Mouse (Mus musculus): ENCODE results near the gene Gabrr3. TPM values are rescaled to one million over a fixed set of nuclear protein-coding genes. Genes with fewer than 3 reads are reported as not detected.
"Not testable (repeated sequence)": the region's sequence is repeated elsewhere in the genome, so short reads cannot be mapped to it uniquely, and the experiment has no call there.

The Gabrr3 gene
- polyA plus RNA-seq, 1 experiment from 2014 or later = 0.22 TPM

- H3K36me3 ChIP-seq (replicated peaks; ENCODE audit: control insufficient read depth, insufficient read depth, low read depth, low read length) = no peaks in the 10 kb centered on the region
- H3K4me1 ChIP-seq (ENCODE audit: control insufficient read depth, insufficient read depth, low read length) = no peaks in the 10 kb centered on the region
- H3K9me3 ChIP-seq (replicated peaks; ENCODE audit: control insufficient read depth, low read length) = no peaks in the 10 kb centered on the region
- H3K4me2 ChIP-seq (ENCODE audit: low read depth, low read length) = no peak overlapping the region
- no peak overlapping the region for H3K27ac ChIP-seq (replicated peaks; ENCODE audit: low read depth, low read length)
- DNase-seq (ENCODE audit: low spot score) = no peak
- no peaks in the 10 kb centered on the region for H3K27me3 ChIP-seq (ENCODE audit: control insufficient read depth, insufficient read depth, low read length)
- ATAC-seq (replicated peaks; ENCODE audit: insufficient number of reproducible peaks, low FRiP score, low TSS enrichment, low read depth) = no peak
- H3K4me3 ChIP-seq (ENCODE audit: low read depth, low read length) = no peak overlapping the region
- 90% methylated on average over 1 of the region's 1 CpGs for WGBS
- H3K9ac ChIP-seq (replicated peaks; ENCODE audit: low read length) = no peak overlapping the region
These were observed 41.0 kb downstream of the Gabrr3 start for GRCm38 (mm10) chr16:59448181-59448580.

GRCm38 (mm10) chr16:59449092-59449491, 42.0 kb downstream of the Gabrr3 start:
- DNase-seq (ENCODE audit: low spot score) (no peak), ATAC-seq (replicated peaks; ENCODE audit: insufficient number of reproducible peaks, low FRiP score, low TSS enrichment, low read depth) (no peak)
- Histone ChIP-seq H3K4me2 (ENCODE audit: low read depth, low read length) (no peak overlapping the region), H3K9me3 (replicated peaks; ENCODE audit: control insufficient read depth, low read length) (no peaks in the 10 kb centered on the region), H3K36me3 (replicated peaks; ENCODE audit: control insufficient read depth, insufficient read depth, low read depth, low read length) (no peaks in the 10 kb centered on the region), H3K4me1 (ENCODE audit: control insufficient read depth, insufficient read depth, low read length) (no peaks in the 10 kb centered on the region), H3K4me3 (ENCODE audit: low read depth, low read length) (no peak overlapping the region), H3K27me3 (ENCODE audit: control insufficient read depth, insufficient read depth, low read length) (no peaks in the 10 kb centered on the region), H3K27ac (replicated peaks; ENCODE audit: low read depth, low read length) (no peak overlapping the region), H3K9ac (replicated peaks; ENCODE audit: low read length) (no peak overlapping the region)

GRCm38 (mm10) chr16:59451813-59452212, 44.7 kb downstream of the Gabrr3 start:
- H3K27ac ChIP-seq (replicated peaks; ENCODE audit: low read depth, low read length) = no peak overlapping the region
- ATAC-seq (replicated peaks; ENCODE audit: insufficient number of reproducible peaks, low FRiP score, low TSS enrichment, low read depth) (no peak), DNase-seq (ENCODE audit: low spot score) (no peak)
- H3K9ac ChIP-seq (replicated peaks; ENCODE audit: low read length) = no peak overlapping the region
- no peak overlapping the region for H3K4me2 ChIP-seq (ENCODE audit: low read depth, low read length)
- H3K4me1 ChIP-seq (ENCODE audit: control insufficient read depth, insufficient read depth, low read length) = no peaks in the 10 kb centered on the region
- H3K36me3 ChIP-seq (replicated peaks; ENCODE audit: control insufficient read depth, insufficient read depth, low read depth, low read length) = no peaks in the 10 kb centered on the region
- 91% methylated on average over 5 of the region's 5 CpGs for WGBS
- no peak overlapping the region for H3K4me3 ChIP-seq (ENCODE audit: low read depth, low read length)
- H3K9me3 ChIP-seq (replicated peaks; ENCODE audit: control insufficient read depth, low read length) = no peaks in the 10 kb centered on the region
- no peaks in the 10 kb centered on the region for H3K27me3 ChIP-seq (ENCODE audit: control insufficient read depth, insufficient read depth, low read length)

- WGBS = 86% methylated on average over 5 of the region's 5 CpGs
- not testable (repeated sequence) for H3K4me3 ChIP-seq (ENCODE audit: low read depth, low read length); H3K27me3 ChIP-seq (ENCODE audit: control insufficient read depth, insufficient read depth, low read length); DNase-seq (ENCODE audit: low spot score); H3K36me3 ChIP-seq (replicated peaks; ENCODE audit: control insufficient read depth, insufficient read depth, low read depth, low read length); H3K9me3 ChIP-seq (replicated peaks; ENCODE audit: control insufficient read depth, low read length); H3K27ac ChIP-seq (replicated peaks; ENCODE audit: low read depth, low read length); H3K9ac ChIP-seq (replicated peaks; ENCODE audit: low read length); H3K4me1 ChIP-seq (ENCODE audit: control insufficient read depth, insufficient read depth, low read length); H3K4me2 ChIP-seq (ENCODE audit: low read depth, low read length)
- 0 out of 2 replicates have a peak, but pooled peaks have one; percentile 29 for ATAC-seq (replicated peaks; ENCODE audit: insufficient number of reproducible peaks, low FRiP score, low TSS enrichment, low read depth)
These were observed 52.2 kb downstream of the Gabrr3 start for GRCm38 (mm10) chr16:59459259-59459861.

- Histone ChIP-seq H3K4me1 (ENCODE audit: control insufficient read depth, insufficient read depth, low read length) (no peaks in the 10 kb centered on the region), H3K4me2 (ENCODE audit: low read depth, low read length) (no peak overlapping the region), H3K36me3 (replicated peaks; ENCODE audit: control insufficient read depth, insufficient read depth, low read depth, low read length) (no peaks in the 10 kb centered on the region), H3K9ac (replicated peaks; ENCODE audit: low read length) (no peak overlapping the region), H3K27me3 (ENCODE audit: control insufficient read depth, insufficient read depth, low read length) (no peaks in the 10 kb centered on the region), H3K27ac (replicated peaks; ENCODE audit: low read depth, low read length) (no peak overlapping the region), H3K9me3 (replicated peaks; ENCODE audit: control insufficient read depth, low read length) (no peaks in the 10 kb centered on the region; the same call in 1 of the 2 replicates), H3K4me3 (ENCODE audit: low read depth, low read length) (no peak overlapping the region)
- 78% methylated on average over 4 of the region's 4 CpGs for WGBS
- ATAC-seq (replicated peaks; ENCODE audit: insufficient number of reproducible peaks, low FRiP score, low TSS enrichment, low read depth) (no peak), DNase-seq (ENCODE audit: low spot score) (no peak)
These were observed 56.4 kb downstream of the Gabrr3 start for GRCm38 (mm10) chr16:59463567-59463966.

GRCm38 (mm10) chr16:59463973-59464372, 56.8 kb downstream of the Gabrr3 start:
- no peaks in the 10 kb centered on the region for H3K27me3 ChIP-seq (ENCODE audit: control insufficient read depth, insufficient read depth, low read length)
- H3K4me2 ChIP-seq (ENCODE audit: low read depth, low read length) = no peak overlapping the region
- no peaks in the 10 kb centered on the region for H3K36me3 ChIP-seq (replicated peaks; ENCODE audit: control insufficient read depth, insufficient read depth, low read depth, low read length)
- DNase-seq (ENCODE audit: low spot score) (no peak), ATAC-seq (replicated peaks; ENCODE audit: insufficient number of reproducible peaks, low FRiP score, low TSS enrichment, low read depth) (no peak)
- no peak overlapping the region for H3K9ac ChIP-seq (replicated peaks; ENCODE audit: low read length)
- no peak overlapping the region for H3K27ac ChIP-seq (replicated peaks; ENCODE audit: low read depth, low read length)
- no peak overlapping the region for H3K4me3 ChIP-seq (ENCODE audit: low read depth, low read length)
- no peaks in the 10 kb centered on the region; the same call in 1 of the 2 replicates for H3K9me3 ChIP-seq (replicated peaks; ENCODE audit: control insufficient read depth, low read length)
- 91% methylated on average over 6 of the region's 6 CpGs for WGBS
- no peaks in the 10 kb centered on the region for H3K4me1 ChIP-seq (ENCODE audit: control insufficient read depth, insufficient read depth, low read length)

- Histone ChIP-seq H3K9ac (replicated peaks; ENCODE audit: low read length) (no peak overlapping the region), H3K4me3 (ENCODE audit: low read depth, low read length) (no peak overlapping the region), H3K27me3 (ENCODE audit: control insufficient read depth, insufficient read depth, low read length) (no peaks in the 10 kb centered on the region), H3K36me3 (replicated peaks; ENCODE audit: control insufficient read depth, insufficient read depth, low read depth, low read length) (no peaks in the 10 kb centered on the region), H3K9me3 (replicated peaks; ENCODE audit: control insufficient read depth, low read length) (no peaks in the 10 kb centered on the region; the same call in 1 of the 2 replicates), H3K27ac (replicated peaks; ENCODE audit: low read depth, low read length) (no peak overlapping the region), H3K4me1 (ENCODE audit: control insufficient read depth, insufficient read depth, low read length) (no peaks in the 10 kb centered on the region), H3K4me2 (ENCODE audit: low read depth, low read length) (no peak overlapping the region)
- no peak for ATAC-seq (replicated peaks; ENCODE audit: insufficient number of reproducible peaks, low FRiP score, low TSS enrichment, low read depth)
- WGBS = 88% methylated on average over 1 of the region's 1 CpGs
- no peak for DNase-seq (ENCODE audit: low spot score)
These were observed 62.7 kb downstream of the Gabrr3 start for GRCm38 (mm10) chr16:59469846-59470245.

GRCm38 (mm10) chr16:59471637-59472278, 64.6 kb downstream of the Gabrr3 start, which contains the start of gene Riox2:
Gene Riox2, plus strand, starts transcription at chr16:59471775.
- DNase-seq (ENCODE audit: low spot score) = peak; percentile 81
- no peak within 1 kb of the TSS for H3K27ac ChIP-seq (replicated peaks; ENCODE audit: low read depth, low read length)

More at GRCm38 (mm10) chr16:59471637-59472278, 64.6 kb downstream of the Gabrr3 start, which contains the start of gene Riox2:
- Histone ChIP-seq H3K4me1 (ENCODE audit: control insufficient read depth, insufficient read depth, low read length) (no peaks in the 10 kb centered on the region), H3K9ac (replicated peaks; ENCODE audit: low read length) (peak within 1 kb of the TSS; percentile 62), H3K4me3 (ENCODE audit: low read depth, low read length) (peak within 1 kb of the TSS; percentile 57), H3K36me3 (replicated peaks; ENCODE audit: control insufficient read depth, insufficient read depth, low read depth, low read length) (no peaks in the 10 kb centered on the region), H3K9me3 (replicated peaks; ENCODE audit: control insufficient read depth, low read length) (no peaks in the 10 kb centered on the region), H3K4me2 (ENCODE audit: low read depth, low read length) (peak within 1 kb of the TSS; percentile 52), H3K27me3 (ENCODE audit: control insufficient read depth, insufficient read depth, low read length) (no peaks in the 10 kb centered on the region)
- ATAC-seq (replicated peaks; ENCODE audit: insufficient number of reproducible peaks, low FRiP score, low TSS enrichment, low read depth) = peak; percentile 93
- 2% methylated on average over 56 of the region's 56 CpGs for WGBS
